Mouse (Mus musculus): ENCODE measurements around the gene Notum. TPM values are rescaled to one million over a fixed set of nuclear protein-coding genes. Genes with fewer than 3 reads are reported as not detected.

The Notum gene
- polyA plus RNA-seq (2015; fragmentation: Nextera tagmentation; extraction: Ambion mirVana): 6.2 and 7.4 TPM in 2 replicates

- peaks cover 70% of the 10 kb centered on the region for H3K27me3 ChIP-seq
- under 1% methylated on average over 35 of the region's 35 CpGs for WGBS
- ATAC-seq (ENCODE audit: insufficient number of reproducible peaks, low FRiP score, low TSS enrichment, low read depth): no peak
- peak within 1 kb of the TSS; percentile 21; the same call in 1 of the 2 replicates for H3K9ac ChIP-seq
- no peak within 1 kb of the TSS for H3K27ac ChIP-seq (replicated peaks)
- peak within 1 kb of the TSS; percentile 50 for H3K4me3 ChIP-seq (replicated peaks)
- H3K4me2 ChIP-seq (replicated peaks): peak within 1 kb of the TSS; percentile 85
- no peaks in the 10 kb centered on the region for H3K36me3 ChIP-seq
- H3K9me3 ChIP-seq (replicated peaks): no peaks in the 10 kb centered on the region
- peaks cover 30% of the 10 kb centered on the region for H3K4me1 ChIP-seq
These were observed at the start of gene Notum for GRCm38 (mm10) chr11:120661076-120661460. TSS of gene Notum (minus strand) at chr11:120661175.

DNA sequence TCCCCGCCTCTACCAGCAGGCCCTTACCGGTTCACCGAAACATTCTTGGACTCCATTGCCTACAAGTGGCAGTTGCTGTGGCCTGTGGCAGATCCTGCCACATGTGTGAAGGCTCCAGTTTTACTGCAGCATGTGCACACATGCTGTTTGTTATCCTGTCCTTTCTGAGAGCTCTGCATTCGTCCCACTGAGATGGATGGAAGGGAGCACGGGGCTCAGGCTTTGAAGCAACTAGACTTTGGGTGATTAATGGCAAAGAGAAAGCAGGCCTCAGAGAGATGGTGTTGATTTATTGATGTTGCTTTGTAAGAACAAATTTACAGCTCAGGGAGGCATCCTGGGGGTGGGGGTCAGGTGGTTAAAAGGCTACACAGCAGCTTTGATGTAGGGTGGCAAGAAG lies 49.7 kb upstream of the Notum start:
- Histone ChIP-seq H3K27me3 (no peaks in the 10 kb centered on the region), H3K9ac (no peak overlapping the region), H3K36me3 (peaks cover 16% of the 10 kb centered on the region), H3K4me2 (replicated peaks) (no peak overlapping the region), H3K9me3 (replicated peaks) (no peaks in the 10 kb centered on the region), H3K4me3 (replicated peaks) (no peak overlapping the region), H3K4me1 (peaks cover 78% of the 10 kb centered on the region), H3K27ac (replicated peaks) (peak overlapping the region; percentile 48; the same call in 1 of the 2 replicates)
- ATAC-seq (ENCODE audit: insufficient number of reproducible peaks, low FRiP score, low TSS enrichment, low read depth): no peak
- 62% methylated on average over 5 of the region's 5 CpGs for WGBS

DNA sequence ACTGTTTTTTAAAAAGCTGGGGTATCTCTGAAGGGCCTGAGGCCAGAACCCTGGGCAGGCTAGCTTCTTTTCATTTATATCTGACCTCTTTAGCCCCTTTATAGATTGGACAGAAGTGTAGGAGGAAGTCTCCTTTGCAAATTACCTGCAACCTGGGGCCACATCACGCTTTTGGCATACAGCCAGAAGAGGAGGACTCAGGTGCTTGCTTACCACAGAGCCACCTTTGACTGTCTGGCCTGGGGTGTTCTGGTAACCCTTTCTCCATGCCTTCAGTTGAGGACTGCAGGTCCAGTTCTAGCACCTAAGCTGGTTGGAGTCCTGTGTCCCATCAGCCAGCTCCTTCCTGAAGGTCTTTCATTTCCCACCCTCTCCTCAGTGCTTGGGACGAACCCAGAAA lies 48.6 kb upstream of the Notum start:
- Histone ChIP-seq H3K9ac (no peak overlapping the region), H3K4me1 (peaks cover 79% of the 10 kb centered on the region), H3K4me2 (replicated peaks) (no peak overlapping the region), H3K27ac (replicated peaks) (peak overlapping the region; percentile 48; the same call in 1 of the 2 replicates), H3K27me3 (no peaks in the 10 kb centered on the region), H3K36me3 (peaks cover 9% of the 10 kb centered on the region), H3K9me3 (replicated peaks) (no peaks in the 10 kb centered on the region), H3K4me3 (replicated peaks) (no peak overlapping the region)
- ATAC-seq (ENCODE audit: insufficient number of reproducible peaks, low FRiP score, low TSS enrichment, low read depth): no peak
- 68% methylated on average over 2 of the region's 2 CpGs for WGBS

GRCm38 (mm10) chr11:120707969-120708368 lies 47.0 kb upstream of the Notum start:
- WGBS: 30% methylated on average over 5 of the region's 5 CpGs
- Histone ChIP-seq H3K27me3 (no peaks in the 10 kb centered on the region), H3K4me3 (replicated peaks) (no peak overlapping the region), H3K9ac (no peak overlapping the region), H3K4me2 (replicated peaks) (no peak overlapping the region), H3K4me1 (peaks cover 82% of the 10 kb centered on the region), H3K9me3 (replicated peaks) (no peaks in the 10 kb centered on the region), H3K27ac (replicated peaks) (peak overlapping the region; percentile 76), H3K36me3 (peaks cover 9% of the 10 kb centered on the region)
- no peak for ATAC-seq (ENCODE audit: insufficient number of reproducible peaks, low FRiP score, low TSS enrichment, low read depth)

DNA sequence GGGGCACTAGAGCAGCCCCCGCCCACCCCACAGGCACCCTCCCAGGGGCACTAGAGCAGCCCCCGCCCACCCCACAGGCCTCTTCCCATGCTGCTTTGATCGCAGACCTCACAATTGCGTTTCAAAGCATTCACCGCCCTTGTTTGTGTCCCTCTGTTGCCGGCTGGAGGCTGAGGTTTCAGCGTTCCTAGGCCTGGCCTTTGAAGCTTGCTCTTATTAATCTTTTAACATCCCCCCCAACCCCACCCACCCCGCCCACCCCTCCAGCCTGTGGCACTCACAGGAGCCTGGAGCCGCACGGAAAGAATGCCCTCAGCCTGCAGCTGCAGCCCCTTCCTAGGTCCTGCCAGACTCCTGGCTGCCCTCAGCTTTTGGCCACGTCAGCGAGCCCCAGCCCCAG lies 46.2 kb upstream of the Notum start:
- H3K4me3 ChIP-seq (replicated peaks): no peak overlapping the region
- peaks cover 75% of the 10 kb centered on the region for H3K4me1 ChIP-seq
- H3K27ac ChIP-seq (replicated peaks): peak overlapping the region; percentile 76
- no peak overlapping the region for H3K9ac ChIP-seq
- WGBS: 12% methylated on average over 11 of the region's 12 CpGs
- no peaks in the 10 kb centered on the region for H3K27me3 ChIP-seq
- H3K9me3 ChIP-seq (replicated peaks): no peaks in the 10 kb centered on the region
- no peak overlapping the region for H3K4me2 ChIP-seq (replicated peaks)
- ATAC-seq (ENCODE audit: insufficient number of reproducible peaks, low FRiP score, low TSS enrichment, low read depth): peak; percentile 13; the same call in 1 of the 2 replicates
- peaks cover 13% of the 10 kb centered on the region for H3K36me3 ChIP-seq

- no peak overlapping the region for H3K9ac ChIP-seq
- ATAC-seq (ENCODE audit: insufficient number of reproducible peaks, low FRiP score, low TSS enrichment, low read depth): no peak
- peaks cover 70% of the 10 kb centered on the region for H3K4me1 ChIP-seq
- H3K4me2 ChIP-seq (replicated peaks): no peak overlapping the region
- no peaks in the 10 kb centered on the region for H3K9me3 ChIP-seq (replicated peaks)
- 68% methylated on average over 5 of the region's 5 CpGs for WGBS
- H3K4me3 ChIP-seq (replicated peaks): no peak overlapping the region
- peaks cover 22% of the 10 kb centered on the region for H3K36me3 ChIP-seq
- H3K27ac ChIP-seq (replicated peaks): peak overlapping the region; percentile 76; the same call in 1 of the 2 replicates
- no peaks in the 10 kb centered on the region for H3K27me3 ChIP-seq
These were observed 45.1 kb upstream of the Notum start for GRCm38 (mm10) chr11:120706120-120706519.

DNA sequence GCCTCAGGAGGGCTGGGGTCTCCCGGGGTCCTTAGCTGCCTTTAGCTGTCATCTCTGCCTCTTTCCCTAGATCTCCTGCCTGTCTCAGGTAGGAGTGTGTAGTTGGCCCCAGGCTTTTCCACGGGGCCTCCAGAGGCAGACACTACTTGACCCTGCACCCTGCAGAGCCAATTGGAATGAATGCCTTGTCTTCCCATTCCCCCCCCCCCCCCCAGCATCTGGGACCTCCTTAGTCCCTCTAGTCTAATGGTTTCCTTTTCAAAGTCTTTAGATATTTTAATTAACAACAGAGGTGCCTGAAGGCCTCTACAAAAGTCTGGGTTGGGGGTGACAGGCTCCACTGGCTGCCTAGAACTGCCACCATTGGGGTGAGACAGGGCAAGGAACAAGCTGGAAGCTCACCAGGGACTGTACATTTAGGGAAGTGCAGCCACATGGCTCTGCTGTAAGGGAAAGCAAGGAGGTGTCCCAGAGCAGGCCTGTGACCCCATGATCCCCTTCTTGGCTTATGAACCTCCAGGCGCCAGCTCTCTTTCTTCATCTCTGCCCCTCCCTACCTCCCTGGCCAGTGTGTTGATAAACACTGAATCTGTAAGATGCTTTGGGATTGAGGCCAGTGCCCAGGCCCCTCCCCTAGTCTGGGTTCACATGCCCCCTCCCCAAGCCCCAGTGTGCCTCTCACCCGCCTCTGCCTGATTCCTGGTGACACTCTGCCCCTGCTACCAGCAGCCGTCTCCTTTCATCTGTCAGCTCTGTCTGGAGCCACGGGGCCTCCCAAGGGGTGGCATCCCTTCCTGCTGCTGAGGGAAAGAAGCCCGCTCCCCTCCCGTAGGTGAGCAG lies 43.7 kb upstream of the Notum start:
- Histone ChIP-seq H3K27me3 (no peaks in the 10 kb centered on the region), H3K27ac (replicated peaks) (peak overlapping the region; percentile 59; the same call in 1 of the 2 replicates), H3K36me3 (peaks cover 14% of the 10 kb centered on the region; the same call in 1 of the 2 replicates), H3K9ac (no peak overlapping the region), H3K4me3 (replicated peaks) (no peak overlapping the region), H3K9me3 (replicated peaks) (no peaks in the 10 kb centered on the region), H3K4me2 (replicated peaks) (no peak overlapping the region), H3K4me1 (peaks cover 63% of the 10 kb centered on the region)
- 21% methylated on average over 8 of the region's 8 CpGs for WGBS
- no peak for ATAC-seq (ENCODE audit: insufficient number of reproducible peaks, low FRiP score, low TSS enrichment, low read depth)

DNA sequence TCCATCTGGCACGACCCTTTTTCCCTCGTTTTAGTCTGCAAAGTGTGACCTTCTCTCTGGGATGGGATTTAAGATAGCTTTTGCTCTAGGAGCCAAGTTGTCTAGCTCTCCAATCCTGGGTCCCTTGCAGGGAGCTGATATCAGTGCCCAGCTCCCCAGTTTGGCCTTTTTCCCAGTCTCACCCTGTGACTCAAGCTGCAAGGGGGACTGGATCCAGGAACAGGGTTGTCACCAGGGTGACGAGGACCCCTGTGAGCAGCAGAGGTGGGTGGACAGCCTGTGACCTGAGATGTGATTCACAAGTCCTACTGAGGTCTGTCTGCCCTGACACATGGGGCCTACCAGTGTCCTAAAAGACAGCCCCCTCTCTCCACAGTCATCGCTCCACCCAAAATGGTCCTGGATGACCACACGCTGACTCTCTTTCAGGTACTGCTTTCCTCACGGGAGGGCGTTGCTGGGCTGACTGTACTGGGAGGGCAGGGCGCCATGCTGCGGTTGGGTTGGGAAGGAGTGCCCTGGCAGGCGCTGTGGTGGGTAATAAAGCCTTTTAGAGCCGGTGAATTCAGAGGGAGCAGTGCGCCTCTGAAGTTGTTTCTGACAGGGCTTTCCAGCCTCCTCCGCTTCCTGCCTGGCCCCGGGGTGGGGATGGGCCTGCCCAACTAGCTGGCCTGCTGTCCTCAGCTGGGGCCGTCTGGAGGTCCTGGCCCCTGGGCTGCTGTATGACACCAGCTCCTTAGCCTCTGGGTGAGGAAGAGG lies 42.9 kb upstream of the Notum start:
- no peak; the same call in 1 of the 2 replicates for ATAC-seq (ENCODE audit: insufficient number of reproducible peaks, low FRiP score, low TSS enrichment, low read depth)
- no peak overlapping the region for H3K4me2 ChIP-seq (replicated peaks)
- H3K4me1 ChIP-seq: peaks cover 56% of the 10 kb centered on the region
- H3K9ac ChIP-seq: no peak overlapping the region
- no peaks in the 10 kb centered on the region for H3K27me3 ChIP-seq
- peak overlapping the region; percentile 59; the same call in 1 of the 2 replicates for H3K27ac ChIP-seq (replicated peaks)
- H3K4me3 ChIP-seq (replicated peaks): no peak overlapping the region
- peaks cover 14% of the 10 kb centered on the region; the same call in 1 of the 2 replicates for H3K36me3 ChIP-seq
- no peaks in the 10 kb centered on the region for H3K9me3 ChIP-seq (replicated peaks)
- 34% methylated on average over 15 of the region's 15 CpGs for WGBS

- no peak overlapping the region for H3K9ac ChIP-seq
- no peaks in the 10 kb centered on the region for H3K9me3 ChIP-seq (replicated peaks)
- no peak overlapping the region for H3K4me3 ChIP-seq (replicated peaks)
- H3K4me1 ChIP-seq: peaks cover 23% of the 10 kb centered on the region
- H3K4me2 ChIP-seq (replicated peaks): no peak overlapping the region
- peak overlapping the region; percentile 34 for H3K27ac ChIP-seq (replicated peaks)
- ATAC-seq (ENCODE audit: insufficient number of reproducible peaks, low FRiP score, low TSS enrichment, low read depth): no peak; the same call in 1 of the 2 replicates
- WGBS: 44% methylated on average over 10 of the region's 10 CpGs
- H3K36me3 ChIP-seq: peaks cover 28% of the 10 kb centered on the region
- H3K27me3 ChIP-seq: no peaks in the 10 kb centered on the region
These were observed 36.8 kb upstream of the Notum start for GRCm38 (mm10) chr11:120697741-120698140.

DNA sequence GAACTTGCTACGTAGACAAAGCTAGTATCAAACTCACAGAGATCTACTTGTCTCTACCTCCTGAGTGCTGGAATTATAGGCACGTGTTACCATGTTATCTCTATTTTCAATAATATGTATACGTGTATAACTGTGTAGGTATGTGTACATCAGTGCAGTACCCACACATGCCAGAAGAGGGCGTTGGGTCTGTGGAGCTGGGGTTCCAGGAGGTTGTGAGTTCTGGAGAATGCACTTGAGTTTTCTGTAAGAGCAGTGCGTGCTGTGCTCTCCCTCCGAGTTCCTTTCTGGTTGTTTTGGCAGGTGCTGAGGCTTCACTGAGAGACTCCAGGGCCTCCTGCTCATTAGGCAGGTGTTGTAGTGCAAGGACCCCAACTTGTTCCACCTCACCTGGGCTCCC lies 35.6 kb upstream of the Notum start:
- no peak overlapping the region for H3K27ac ChIP-seq (replicated peaks)
- peaks cover 23% of the 10 kb centered on the region for H3K4me1 ChIP-seq
- H3K9me3 ChIP-seq (replicated peaks): no peaks in the 10 kb centered on the region
- 94% methylated on average over 6 of the region's 6 CpGs for WGBS
- H3K27me3 ChIP-seq: no peaks in the 10 kb centered on the region
- peaks cover 20% of the 10 kb centered on the region for H3K36me3 ChIP-seq
- H3K4me3 ChIP-seq (replicated peaks): no peak overlapping the region
- no peak overlapping the region for H3K4me2 ChIP-seq (replicated peaks)
- no peak overlapping the region for H3K9ac ChIP-seq
- ATAC-seq (ENCODE audit: insufficient number of reproducible peaks, low FRiP score, low TSS enrichment, low read depth): no peak

DNA sequence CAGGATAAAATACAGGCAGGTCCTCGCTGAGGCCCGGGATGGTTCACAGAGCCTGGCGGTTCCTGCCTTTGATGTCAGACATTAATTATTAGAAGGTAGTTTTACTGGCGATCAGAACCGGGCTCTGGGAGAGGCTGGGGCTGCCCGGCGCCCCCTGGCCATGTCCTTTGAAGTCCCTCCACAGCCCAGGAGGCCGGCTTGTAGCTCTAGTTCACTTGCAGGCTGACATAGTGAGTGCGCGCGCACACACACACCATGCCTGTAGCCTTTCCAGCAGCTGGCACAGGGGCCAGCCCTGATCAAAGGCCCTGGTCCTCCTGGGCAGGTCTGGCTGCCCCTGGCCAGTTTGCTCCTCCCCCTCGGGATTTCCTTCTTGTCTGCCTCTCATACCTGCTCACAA lies 34.7 kb upstream of the Notum start:
- ATAC-seq (ENCODE audit: insufficient number of reproducible peaks, low FRiP score, low TSS enrichment, low read depth): no peak

More for the DNA sequence above, 34.7 kb upstream of the Notum start:
- Histone ChIP-seq H3K4me2 (replicated peaks) (no peak overlapping the region), H3K27me3 (no peaks in the 10 kb centered on the region), H3K4me3 (replicated peaks) (no peak overlapping the region), H3K4me1 (peaks cover 23% of the 10 kb centered on the region), H3K9me3 (replicated peaks) (no peaks in the 10 kb centered on the region), H3K36me3 (peaks cover 16% of the 10 kb centered on the region), H3K9ac (no peak overlapping the region), H3K27ac (replicated peaks) (peak overlapping the region; percentile 63; the same call in 1 of the 2 replicates)
- WGBS: 40% methylated on average over 12 of the region's 12 CpGs

Measured in embryonic facial prominence, embryonic 15.5 days (tissue).